Mouse (Mus musculus) gastrocnemius, postnatal 14 days (tissue): ENCODE results near the gene Gm15127. TPM values are rescaled to one million over a fixed set of nuclear protein-coding genes. Genes with fewer than 3 reads are reported as not detected.
"Not testable (repeated sequence)": the region's sequence is repeated elsewhere in the genome, so short reads cannot be mapped to it uniquely, and the experiment has no call there.

Source experiments
- DNase-seq: peaks from one replicate; pipeline ENCODE4 v3.0.0; 2021; ENCODE audit warnings: mixed read lengths
- intact Hi-C: fragments of 180-260 bp; cut with DNase I; formaldehyde crosslinking; loops from one replicate; pipeline ENCODE4 v1.15.1; 2025; ENCODE audit warnings: low total_unique reads
- long read RNA-seq, 2 experiments: library from polyadenylated mRNA; stranded (forward); transcript quantifications; one replicate each; pipeline ENCODE4 v2.0.0; 2021
- total RNA-seq, 2 experiments: library from RNA; stranded (reverse); gene quantifications; 2 replicates each; pipeline ENCODE4 v1.2.3; 2021

Gm15127 gene
- not detected for total RNA-seq
- long read RNA-seq, experiment 1: 0 reads
- long read RNA-seq, experiment 2: 0 reads

DNA sequence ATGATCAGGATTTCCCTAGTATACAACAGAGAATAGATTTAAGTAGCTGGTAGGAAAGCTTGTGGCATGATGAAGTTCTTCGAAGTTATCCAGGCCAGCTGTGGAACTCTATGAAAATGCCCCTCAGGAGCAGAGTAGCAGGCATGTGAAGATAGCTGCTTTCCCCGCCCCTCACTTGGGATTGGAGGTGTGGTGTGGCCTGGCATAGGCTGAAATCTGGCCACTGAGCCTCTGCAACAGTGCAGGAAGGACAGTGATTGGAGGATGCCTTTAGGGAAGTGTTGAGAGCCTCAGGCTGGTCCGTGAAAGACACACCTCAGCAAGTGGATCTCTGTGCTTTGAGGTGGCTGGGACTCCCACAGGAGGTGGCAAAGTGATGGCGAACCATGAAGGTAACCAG lies at the start of gene Gm15127:
Gene Gm15127 (plus strand): TSS at position 301 of the 400 bp plus-strand sequence.
- DNase-seq, intact Hi-C loops: not testable (repeated sequence)

DNA sequence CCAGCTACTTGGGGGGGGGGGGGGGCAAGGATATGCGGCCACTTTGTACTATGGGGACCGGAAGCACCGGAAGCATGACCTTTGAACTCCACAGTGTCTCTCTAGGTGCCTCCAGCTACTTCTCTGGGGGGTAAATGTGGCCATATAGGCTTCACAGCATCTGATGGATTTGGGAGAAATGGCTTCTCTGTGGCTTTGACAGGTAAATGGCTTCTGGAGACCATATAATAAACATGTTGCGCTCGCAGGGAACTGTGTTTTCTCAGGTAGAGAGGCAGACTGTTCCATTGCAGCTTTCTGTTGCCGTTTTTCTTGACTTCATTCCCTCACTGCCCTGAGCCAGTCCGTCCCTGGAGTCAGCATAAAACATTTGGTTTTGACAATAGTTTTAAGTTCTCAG lies 48.3 kb upstream of the Gm15127 start, which contains the start of gene Gm8334:
Gene Gm8334 (minus strand): TSS at position 101 of the 400 bp plus-strand sequence.
- intact Hi-C loops: not testable (repeated sequence)

DNA sequence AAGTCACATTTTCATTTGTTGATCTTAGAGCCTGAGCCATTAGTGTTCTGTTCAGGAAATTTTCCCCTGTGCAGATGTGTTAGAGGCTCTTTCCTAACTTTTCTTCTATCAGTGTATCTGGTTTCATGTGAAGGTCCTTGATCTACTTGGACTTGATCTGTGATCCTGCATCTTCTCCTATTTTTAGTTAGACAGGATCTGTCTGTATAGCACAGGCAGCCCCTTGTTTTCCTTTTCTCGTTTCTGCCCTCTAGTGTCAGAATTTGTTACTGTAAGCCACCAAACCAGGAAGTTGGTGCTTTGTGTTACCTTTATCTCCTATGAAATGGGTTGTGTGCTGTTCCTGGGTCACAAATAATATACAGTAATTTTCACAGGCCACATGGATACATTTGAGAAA lies 12.9 kb downstream of the Gm15127 start:
- intact Hi-C loops: not testable (repeated sequence)

More for the DNA sequence above, 48.3 kb upstream of the Gm15127 start, which contains the start of gene Gm8334:
- DNase-seq: not testable (repeated sequence)

More for the DNA sequence above, 12.9 kb downstream of the Gm15127 start:
- not testable (repeated sequence) for DNase-seq

Other genes starting within 250 kb of the Gm15127 start
- not detected for gene Gm15114, start 174.6 kb upstream of the Gm15127 start, total RNA-seq
- gene Gm8334, start 48.4 kb upstream of the Gm15127 start, total RNA-seq: not detected
- gene Luzp4, start 194.0 kb downstream of the Gm15127 start, total RNA-seq: not detected